Mouse (Mus musculus): Measurements from ENCODE around the gene Il10rb.

- TF ChIP-seq CTCF (IDR thresholded peaks at IDR 0.05; ENCODE audit: control insufficient read depth, insufficient read depth, low read length): no peak
- no peak for TF ChIP-seq POLR2A (IDR thresholded peaks at IDR 0.05; ENCODE audit: borderline replicate concordance, control insufficient read depth, low read depth, low read length)
Observed at GRCm38 (mm10) chr16:91428259-91428865, 22.4 kb downstream of the Il10rb start.
